Mouse (Mus musculus) hindbrain, embryonic 13.5 days (tissue): ENCODE results near the gene Tpsab1. TPM values are rescaled to one million over a fixed set of nuclear protein-coding genes. Genes with fewer than 3 reads are reported as not detected.

ENCODE experiments used
- ATAC-seq: fragments of 200-750 bp; cut with Nextera tagmentation; 2 replicates; pipeline ENCODE4 v1.8.0; 2017; ENCODE audit warnings: moderate TSS enrichment; ENCODE audit not compliant: low FRiP score
- H3K27ac ChIP-seq: fragments of 300-500 bp; sonication (generic); 2 replicates; pipeline ENCODE4 v1.5.1; 2015; ENCODE audit warnings: inconsistent platforms, mild to moderate bottlenecking, moderate library complexity
- H3K27me3 ChIP-seq: fragments of 300-500 bp; sonication (generic); 2 replicates; pipeline ENCODE4 v1.6.1; 2015; ENCODE audit warnings: mild to moderate bottlenecking, inconsistent platforms
- H3K36me3 ChIP-seq: fragments of 300-500 bp; sonication (generic); 2 replicates; pipeline ENCODE4 v1.6.1; 2015; ENCODE audit warnings: mild to moderate bottlenecking, inconsistent platforms
- H3K4me1 ChIP-seq: fragments of 300-500 bp; sonication (generic); replicated peaks from 2 replicates; pipeline ENCODE4 v1.6.1; 2015; ENCODE audit warnings: inconsistent platforms
- H3K4me2 ChIP-seq: fragments of 300-500 bp; sonication (generic); 2 replicates; pipeline ENCODE4 v1.6.1; 2015; ENCODE audit warnings: inconsistent platforms, mild to moderate bottlenecking, moderate library complexity
- H3K4me3 ChIP-seq: fragments of 300-500 bp; sonication (generic); 2 replicates; pipeline ENCODE4 v1.5.1; 2015; ENCODE audit warnings: mild to moderate bottlenecking, inconsistent platforms
- H3K9ac ChIP-seq: fragments of 300-500 bp; sonication (generic); 2 replicates; pipeline ENCODE4 v1.6.1; 2015; ENCODE audit warnings: mild to moderate bottlenecking, inconsistent platforms
- H3K9me3 ChIP-seq: fragments of 300-500 bp; sonication (generic); 2 replicates; pipeline ENCODE4 v1.6.1; 2016; ENCODE audit warnings: inconsistent platforms
- WGBS: fragments of 180-500 bp; shearing (Covaris S2); methylation state at CpG from one replicate; pipeline ENCODE4 v1.1.7; 2015; 5-methylcytosine and 5-hydroxymethylcytosine counted together
- polyA plus RNA-seq: library from polyadenylated mRNA; unstranded; fragments of >200 nt; fragmentation: Nextera tagmentation; extraction: Ambion mirVana; gene quantifications from 2 replicates; pipeline ENCODE4 v1.2.1, GENCODE M21; 2015

Tpsab1 gene
- polyA plus RNA-seq, 1 experiment from 2014 or later, result 0.08 TPM

- Histone ChIP-seq H3K4me1 (no peaks in the 10 kb centered on the region), H3K27me3 (0 out of 2 replicates have a peak, but pooled peaks cover 2% of the 10 kb centered on the region), H3K9me3 (no peaks in the 10 kb centered on the region), H3K4me2 (no peak overlapping the region), H3K27ac (no peak overlapping the region), H3K4me3 (no peak overlapping the region), H3K36me3 (no peaks in the 10 kb centered on the region), H3K9ac (no peak overlapping the region)
- no peak for ATAC-seq
- WGBS, result 28% methylated on average over 2 of the region's 2 CpGs
Observed at GRCm38 (mm10) chr17:25322930-25323329, 22.4 kb downstream of the Tpsab1 start.

GRCm38 (mm10) chr17:25320819-25321218 is 24.5 kb downstream of the Tpsab1 start:
- no peak overlapping the region for H3K4me2 ChIP-seq
- H3K27me3 ChIP-seq, result 0 out of 2 replicates have a peak, but pooled peaks cover 2% of the 10 kb centered on the region
- H3K36me3 ChIP-seq, result no peaks in the 10 kb centered on the region
- H3K4me1 ChIP-seq, result no peaks in the 10 kb centered on the region
- 91% methylated on average over 8 of the region's 8 CpGs for WGBS
- ATAC-seq, result no peak
- H3K9me3 ChIP-seq, result no peaks in the 10 kb centered on the region
- no peak overlapping the region for H3K4me3 ChIP-seq
- H3K27ac ChIP-seq, result no peak overlapping the region
- no peak overlapping the region for H3K9ac ChIP-seq

- 0 out of 2 replicates have a peak, but pooled peaks cover 2% of the 10 kb centered on the region for H3K27me3 ChIP-seq
- WGBS, result 83% methylated on average over 5 of the region's 5 CpGs
Observed at GRCm38 (mm10) chr17:25318354-25318753, 27.0 kb downstream of the Tpsab1 start, which contains the start of gene Prss29. Gene Prss29 (plus strand): TSS chr17:25318654.

GRCm38 (mm10) chr17:25308346-25308745 is 37.0 kb downstream of the Tpsab1 start, which contains the start of gene Prss28:
Gene Prss28 (plus strand): TSS chr17:25308646.
- WGBS, result 86% methylated on average over 4 of the region's 4 CpGs
- no peak for ATAC-seq

More at GRCm38 (mm10) chr17:25318354-25318753, 27.0 kb downstream of the Tpsab1 start, which contains the start of gene Prss29:
- H3K9ac ChIP-seq, result no peak within 1 kb of the TSS
- no peak for ATAC-seq
- no peak within 1 kb of the TSS for H3K4me2 ChIP-seq
- H3K27ac ChIP-seq, result no peak within 1 kb of the TSS
- no peaks in the 10 kb centered on the region for H3K36me3 ChIP-seq
- H3K9me3 ChIP-seq, result no peaks in the 10 kb centered on the region
- H3K4me3 ChIP-seq, result no peak within 1 kb of the TSS
- no peaks in the 10 kb centered on the region for H3K4me1 ChIP-seq

GRCm38 (mm10) chr17:25298094-25298493 is 47.3 kb downstream of the Tpsab1 start, which contains the start of gene Prss34:
Gene Prss34 (plus strand): TSS chr17:25298394.
- Histone ChIP-seq H3K4me2 (no peak within 1 kb of the TSS), H3K27me3 (no peaks in the 10 kb centered on the region), H3K36me3 (no peaks in the 10 kb centered on the region), H3K9ac (no peak within 1 kb of the TSS), H3K27ac (no peak within 1 kb of the TSS), H3K4me1 (no peaks in the 10 kb centered on the region), H3K4me3 (no peak within 1 kb of the TSS), H3K9me3 (no peaks in the 10 kb centered on the region)
- WGBS, result 82% methylated on average over 5 of the region's 5 CpGs
- ATAC-seq, result no peak

More at GRCm38 (mm10) chr17:25308346-25308745, 37.0 kb downstream of the Tpsab1 start, which contains the start of gene Prss28:
- Histone ChIP-seq H3K9me3 (no peaks in the 10 kb centered on the region), H3K36me3 (no peaks in the 10 kb centered on the region), H3K9ac (no peak within 1 kb of the TSS), H3K4me3 (no peak within 1 kb of the TSS), H3K4me2 (no peak within 1 kb of the TSS), H3K4me1 (no peaks in the 10 kb centered on the region), H3K27me3 (no peaks in the 10 kb centered on the region), H3K27ac (no peak within 1 kb of the TSS)

- 48% methylated on average over 1 of the region's 1 CpGs for WGBS
Observed at GRCm38 (mm10) chr17:25294111-25294510, 51.3 kb downstream of the Tpsab1 start.

GRCm38 (mm10) chr17:25293495-25293894 is 51.9 kb downstream of the Tpsab1 start:
- no peaks in the 10 kb centered on the region for H3K4me1 ChIP-seq
- no peaks in the 10 kb centered on the region for H3K36me3 ChIP-seq
- 86% methylated on average over 5 of the region's 5 CpGs for WGBS
- no peaks in the 10 kb centered on the region for H3K9me3 ChIP-seq
- H3K27me3 ChIP-seq, result no peaks in the 10 kb centered on the region
- ATAC-seq, result no peak
- H3K27ac ChIP-seq, result no peak overlapping the region
- H3K4me3 ChIP-seq, result no peak overlapping the region
- H3K9ac ChIP-seq, result no peak overlapping the region
- H3K4me2 ChIP-seq, result no peak overlapping the region

More at GRCm38 (mm10) chr17:25294111-25294510, 51.3 kb downstream of the Tpsab1 start:
- no peak for ATAC-seq
- Histone ChIP-seq H3K27me3 (no peaks in the 10 kb centered on the region), H3K4me3 (no peak overlapping the region), H3K9me3 (no peaks in the 10 kb centered on the region), H3K9ac (no peak overlapping the region), H3K4me1 (no peaks in the 10 kb centered on the region), H3K36me3 (no peaks in the 10 kb centered on the region), H3K4me2 (no peak overlapping the region), H3K27ac (no peak overlapping the region)

Other genes with a start within 250 kb of the Tpsab1 start
- gene Telo2, start 229.6 kb downstream of the Tpsab1 start, polyA plus RNA-seq, result 41.9 and 45.5 TPM in 2 replicates
- not detected in 2 replicates for gene Ptx4, start 224.8 kb downstream of the Tpsab1 start, polyA plus RNA-seq
- gene Clcn7, start 212.2 kb downstream of the Tpsab1 start, polyA plus RNA-seq, result 24.9 and 30.4 TPM in 2 replicates
- gene Ccdc154, start 183.1 kb downstream of the Tpsab1 start, polyA plus RNA-seq, result not detected in 2 replicates
- not detected in 2 replicates for gene Gm38655, start 170.1 kb downstream of the Tpsab1 start, polyA plus RNA-seq
- 33.1 and 35.0 TPM in 2 replicates for gene BC003965, start 161.0 kb downstream of the Tpsab1 start, polyA plus RNA-seq
- gene Unkl, start 157.2 kb downstream of the Tpsab1 start, polyA plus RNA-seq, result 11.3 and 11.9 TPM in 2 replicates
- 91.6 and 94.0 TPM in 2 replicates for gene Gnptg, start 105.4 kb downstream of the Tpsab1 start, polyA plus RNA-seq
- 59.6 and 62.9 TPM in 2 replicates for gene Tsr3, start 105.4 kb downstream of the Tpsab1 start, polyA plus RNA-seq
- 6.4 and 6.5 TPM in 2 replicates for gene Baiap3, start 89.2 kb downstream of the Tpsab1 start, polyA plus RNA-seq
- 566 and 573 TPM in 2 replicates for gene Ube2i, start 70.9 kb downstream of the Tpsab1 start, polyA plus RNA-seq
- not detected in 2 replicates for gene Prss34, start 47.2 kb downstream of the Tpsab1 start, polyA plus RNA-seq
- not detected in 2 replicates for gene Prss28, start 36.9 kb downstream of the Tpsab1 start, polyA plus RNA-seq
- not detected in 2 replicates for gene Prss29, start 26.9 kb downstream of the Tpsab1 start, polyA plus RNA-seq
- gene Tpsb2, start 20.7 kb upstream of the Tpsab1 start, polyA plus RNA-seq, result 0.14 TPM in 1 of 2 replicates, not detected in the other
- gene Tpsg1, start 23.7 kb upstream of the Tpsab1 start, polyA plus RNA-seq, result 0.85 and 0.90 TPM in 2 replicates
- 9.7 and 10.2 TPM in 2 replicates for gene Cacna1h, start 88.2 kb upstream of the Tpsab1 start, polyA plus RNA-seq
- 1.1 and 2.0 TPM in 2 replicates for gene Tekt4, start 109.1 kb upstream of the Tpsab1 start, polyA plus RNA-seq
- 0.38 and 0.45 TPM in 2 replicates for gene Sstr5, start 151.7 kb upstream of the Tpsab1 start, polyA plus RNA-seq
- 11.1 and 11.8 TPM in 2 replicates for gene Sox8, start 225.1 kb upstream of the Tpsab1 start, polyA plus RNA-seq
- 22.6 and 24.0 TPM in 2 replicates for gene Lmf1, start 233.5 kb upstream of the Tpsab1 start, polyA plus RNA-seq